Mouse (Mus musculus): ENCODE data around the gene Vps8.

DNA sequence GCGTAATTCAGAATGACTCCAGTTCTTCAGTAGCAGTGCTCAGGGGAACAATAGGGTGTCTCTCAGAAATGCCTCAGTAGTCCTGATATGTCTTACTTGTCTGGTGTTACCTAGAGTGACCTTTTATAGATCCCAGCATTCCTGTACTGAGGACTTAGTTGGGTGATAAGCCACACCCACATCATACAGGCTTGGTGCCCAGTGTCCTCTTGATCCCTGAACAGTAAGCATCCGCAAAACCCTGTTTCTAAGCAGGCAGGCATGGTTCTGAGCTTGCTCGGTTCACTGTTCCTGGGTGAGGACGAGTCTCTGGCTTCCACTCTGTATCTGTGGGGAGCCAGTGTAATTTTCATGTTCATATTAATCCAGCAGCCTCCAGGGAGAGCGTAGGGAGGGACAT is 147.9 kb downstream of the Vps8 start:
- TF ChIP-seq CTCF (IDR thresholded peaks at IDR 0.05; ENCODE audit: low read depth), result no peak
- no peak for TF ChIP-seq EP300 (IDR thresholded peaks at IDR 0.05; ENCODE audit: low read depth)
